Mouse (Mus musculus) kidney, postnatal 4 days (tissue): ENCODE data around the gene Map3k20.

Source experiments
- DNase-seq, 2 experiments: peaks; one replicate each; pipeline ENCODE4 v3.0.0; 2021; ENCODE audit warnings: mixed read lengths in 2 of 2

The Map3k20 gene

DNA sequence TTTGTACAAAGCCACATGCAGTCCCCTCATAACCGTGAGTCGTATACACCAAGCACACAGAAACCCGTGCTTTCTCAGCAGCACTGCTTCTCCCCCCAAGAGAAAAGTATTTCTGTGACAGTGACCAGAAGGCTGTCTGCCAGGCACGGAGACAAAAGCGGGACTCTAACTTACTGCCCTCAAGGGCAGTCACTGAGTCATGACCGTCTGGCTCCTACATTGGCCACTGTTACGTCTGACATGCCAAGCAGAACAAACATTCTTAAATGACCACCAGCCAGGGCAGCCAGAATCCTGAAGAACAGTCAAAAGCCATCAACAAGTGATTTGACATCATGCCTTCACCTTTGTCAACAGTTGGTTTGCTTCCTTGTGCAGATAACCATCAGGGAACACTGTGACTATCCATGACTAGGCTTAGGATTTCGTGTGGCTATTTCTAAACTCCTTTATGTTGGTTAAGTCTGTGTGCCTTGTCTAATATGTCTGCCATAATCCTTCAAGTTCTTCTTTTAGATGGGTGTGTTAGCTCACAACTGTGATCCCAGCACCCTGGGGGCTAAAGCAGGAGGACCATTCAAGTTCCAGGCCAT, 153.6 kb downstream of the Map3k20 start:
- DNase-seq = peak in 1 of 2 experiments; percentile 20

DNA sequence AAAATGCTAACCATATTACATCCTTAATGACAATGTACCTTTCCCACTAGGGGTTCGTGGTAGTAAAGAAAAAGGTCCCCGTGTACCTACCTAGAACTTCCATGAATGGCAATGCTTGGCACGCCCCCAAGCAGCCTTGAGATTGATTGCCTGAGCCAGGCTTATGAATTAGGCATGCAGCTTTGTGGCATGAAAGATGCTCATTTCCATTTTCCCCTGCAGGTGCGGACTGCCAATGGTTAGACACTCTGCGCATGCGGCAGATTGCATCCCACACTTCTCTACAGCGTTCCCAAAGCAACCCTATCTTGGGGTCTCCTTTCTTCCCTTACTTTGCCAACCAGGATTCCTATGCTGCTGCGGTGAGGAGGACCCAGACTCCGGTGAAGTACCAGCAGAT, 155.6 kb downstream of the Map3k20 start:
- no peak for DNase-seq

GRCm38 (mm10) chr2:72442825-72443224, 157.4 kb downstream of the Map3k20 start:
- DNase-seq = no peak

DNA sequence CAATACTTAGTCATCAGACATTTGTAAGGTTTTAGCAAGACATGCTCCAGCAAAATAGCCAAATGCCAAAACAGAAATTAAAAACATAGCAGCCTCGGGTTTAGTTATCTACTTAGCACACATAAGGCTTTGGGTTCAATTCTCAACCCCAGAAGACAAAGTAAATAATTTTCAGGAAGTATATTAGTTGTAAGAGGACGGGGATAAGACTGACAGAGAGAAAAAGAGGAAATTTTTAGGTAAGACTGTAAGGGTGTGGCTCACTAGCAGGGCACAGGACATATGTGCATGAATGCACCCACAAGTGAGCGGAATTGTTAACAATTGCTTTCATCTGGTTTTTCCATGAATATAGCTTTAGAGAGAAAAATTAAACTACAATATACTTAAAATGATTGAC, 158.5 kb downstream of the Map3k20 start:
- DNase-seq = no peak

- DNase-seq = no peak
These were observed 160.7 kb downstream of the Map3k20 start for GRCm38 (mm10) chr2:72446106-72446505.

- DNase-seq = no peak
These were observed 161.2 kb downstream of the Map3k20 start for GRCm38 (mm10) chr2:72446615-72447014.

GRCm38 (mm10) chr2:72453563-72453962, 168.1 kb downstream of the Map3k20 start:
- DNase-seq = no peak

DNA sequence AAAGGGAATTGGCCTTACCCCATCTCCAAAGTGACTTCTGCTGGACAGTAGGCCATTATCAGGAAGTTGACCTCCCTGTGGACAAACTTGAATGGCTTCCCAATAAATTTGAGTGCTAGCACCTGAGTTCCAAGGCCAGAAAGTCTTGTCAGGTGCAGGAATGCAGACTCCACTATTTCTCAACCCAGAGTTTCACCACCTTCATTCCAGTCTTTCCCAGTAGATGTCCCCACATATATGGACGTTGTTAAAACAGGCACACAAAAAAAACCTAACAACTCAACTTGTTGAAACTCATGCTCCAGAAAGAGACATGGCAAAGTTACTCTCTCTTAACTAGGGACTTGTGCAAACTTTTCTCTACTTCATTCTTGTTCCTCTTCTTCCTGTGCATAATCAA, 170.8 kb downstream of the Map3k20 start:
- DNase-seq = no peak

GRCm38 (mm10) chr2:72464376-72465014, 179.1 kb downstream of the Map3k20 start:
- DNase-seq = no peak

DNA sequence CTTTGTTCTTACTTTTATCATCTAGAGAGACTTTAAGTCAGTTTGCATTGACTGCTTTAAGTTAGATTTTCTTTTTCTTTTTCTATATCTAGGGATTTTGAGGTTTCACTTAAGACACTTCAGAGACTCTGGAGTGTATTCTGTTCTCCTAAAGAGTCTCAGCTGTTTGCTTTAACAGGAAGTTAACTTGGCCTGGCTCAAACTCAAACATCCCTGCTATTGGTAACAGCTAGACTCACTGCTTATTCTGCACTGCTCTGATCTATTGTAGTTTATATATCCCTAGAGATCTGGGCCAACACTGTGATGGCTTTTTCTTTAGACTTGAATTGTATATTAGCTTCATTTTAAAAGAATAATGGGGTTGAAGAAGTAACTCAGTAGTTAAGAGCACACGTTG, 182.2 kb downstream of the Map3k20 start:
- no peak for DNase-seq

DNA sequence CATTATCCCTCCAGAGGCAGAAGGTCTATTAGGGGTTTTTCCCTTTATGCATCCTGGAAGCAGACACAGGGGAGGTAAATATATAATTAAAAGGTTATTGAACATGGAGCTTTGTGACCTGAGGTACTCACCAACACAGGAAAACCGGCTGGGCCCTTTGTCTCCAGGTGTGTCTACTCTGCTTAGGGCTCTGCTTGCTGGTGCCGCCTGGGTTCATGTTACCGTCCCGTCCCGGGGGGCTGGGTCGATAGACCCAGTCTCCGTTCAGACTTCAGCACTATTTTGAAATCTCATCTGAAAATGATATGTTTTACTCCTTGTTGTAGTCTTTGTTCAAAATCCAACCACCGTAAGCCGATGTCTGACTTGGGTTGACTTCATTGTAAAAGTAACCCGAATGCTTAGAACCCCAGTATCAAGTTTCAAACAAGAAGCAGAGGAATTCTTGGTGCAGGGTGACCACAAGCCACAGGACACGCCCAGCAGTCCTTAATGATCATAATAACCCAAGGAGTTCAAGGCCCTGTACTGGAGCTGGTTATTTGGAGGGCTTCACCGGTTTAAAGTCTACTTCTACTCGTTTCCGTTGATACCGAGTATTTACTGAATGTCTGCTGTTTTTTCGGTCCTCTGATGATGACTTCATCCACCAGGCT, 186.1 kb downstream of the Map3k20 start:
- DNase-seq = no peak

DNA sequence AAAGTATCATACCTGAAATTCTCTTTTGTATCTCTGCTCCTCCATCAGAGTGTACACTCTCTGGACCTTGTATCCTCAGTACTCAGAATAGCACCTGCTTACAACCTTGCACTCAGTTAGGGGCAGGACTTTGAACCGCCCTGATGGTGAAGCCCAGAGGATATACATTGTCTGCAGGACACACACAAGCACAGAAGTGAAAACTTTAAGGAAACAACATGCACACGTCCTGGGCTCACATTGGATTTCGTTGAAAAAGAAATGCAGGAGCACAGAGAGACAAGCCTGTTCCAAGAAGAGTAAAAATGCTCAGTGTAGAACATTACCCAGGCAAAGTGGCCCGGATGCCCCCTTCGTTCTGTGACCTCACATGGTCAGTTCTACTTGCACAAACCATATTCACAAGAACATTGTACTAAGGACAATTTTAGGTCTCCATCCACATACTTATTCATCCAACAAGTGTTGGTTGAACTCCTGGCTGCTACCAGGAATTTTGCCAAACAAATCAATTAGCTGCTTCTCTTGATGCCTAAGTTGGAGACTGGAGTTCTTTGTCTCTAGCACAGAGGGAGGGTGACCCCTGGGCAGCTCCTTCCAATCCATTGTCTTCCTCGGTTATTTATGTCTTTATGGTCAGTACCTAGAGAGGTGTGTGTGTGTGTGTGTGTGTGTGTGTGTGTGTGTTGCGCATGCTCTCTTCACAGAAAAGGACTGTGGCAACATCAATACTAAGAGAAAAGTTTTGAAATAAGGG, 189.3 kb downstream of the Map3k20 start:
- DNase-seq = no peak

- no peak for DNase-seq
These were observed 190.0 kb downstream of the Map3k20 start for GRCm38 (mm10) chr2:72475423-72475796.

DNA sequence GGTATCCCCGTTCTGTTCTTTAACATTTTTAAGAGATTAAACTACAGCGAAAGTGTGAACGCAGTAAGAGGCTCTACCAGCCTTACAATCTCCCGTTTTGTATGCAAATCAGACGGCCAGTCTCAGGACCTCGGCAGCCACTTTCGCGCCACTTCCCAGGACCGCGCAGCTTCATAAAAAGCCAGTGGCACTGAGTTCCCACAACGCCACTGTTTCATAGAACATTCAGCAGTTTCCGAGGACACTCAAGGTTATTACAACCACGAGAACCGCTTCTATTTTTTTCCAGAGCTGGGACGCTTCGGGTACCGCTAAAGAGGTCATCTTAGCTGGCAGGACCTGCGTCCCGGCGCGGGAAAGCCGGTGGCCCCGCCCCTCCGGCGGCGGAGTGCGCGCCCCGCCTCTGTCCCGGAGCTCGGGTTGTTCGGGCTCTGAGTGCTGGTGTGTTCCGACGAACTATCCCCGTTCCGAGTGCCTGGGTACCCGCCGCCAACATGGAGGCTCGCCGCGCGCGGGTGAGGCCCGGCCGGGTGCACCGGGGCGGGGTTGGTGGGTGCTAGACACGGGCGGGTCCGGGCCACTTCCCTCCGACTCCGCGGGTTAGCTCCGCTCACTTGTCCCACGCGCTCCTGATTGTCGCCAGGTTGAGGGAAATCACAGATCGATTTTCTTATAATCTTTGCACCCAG, 190.5 kb downstream of the Map3k20 start, which contains the start of gene Cdca7:
Cdca7 (plus strand) TSS at position 363 of the 689 bp plus-strand sequence.
- peak; percentile 83 to 90 for DNase-seq

DNA sequence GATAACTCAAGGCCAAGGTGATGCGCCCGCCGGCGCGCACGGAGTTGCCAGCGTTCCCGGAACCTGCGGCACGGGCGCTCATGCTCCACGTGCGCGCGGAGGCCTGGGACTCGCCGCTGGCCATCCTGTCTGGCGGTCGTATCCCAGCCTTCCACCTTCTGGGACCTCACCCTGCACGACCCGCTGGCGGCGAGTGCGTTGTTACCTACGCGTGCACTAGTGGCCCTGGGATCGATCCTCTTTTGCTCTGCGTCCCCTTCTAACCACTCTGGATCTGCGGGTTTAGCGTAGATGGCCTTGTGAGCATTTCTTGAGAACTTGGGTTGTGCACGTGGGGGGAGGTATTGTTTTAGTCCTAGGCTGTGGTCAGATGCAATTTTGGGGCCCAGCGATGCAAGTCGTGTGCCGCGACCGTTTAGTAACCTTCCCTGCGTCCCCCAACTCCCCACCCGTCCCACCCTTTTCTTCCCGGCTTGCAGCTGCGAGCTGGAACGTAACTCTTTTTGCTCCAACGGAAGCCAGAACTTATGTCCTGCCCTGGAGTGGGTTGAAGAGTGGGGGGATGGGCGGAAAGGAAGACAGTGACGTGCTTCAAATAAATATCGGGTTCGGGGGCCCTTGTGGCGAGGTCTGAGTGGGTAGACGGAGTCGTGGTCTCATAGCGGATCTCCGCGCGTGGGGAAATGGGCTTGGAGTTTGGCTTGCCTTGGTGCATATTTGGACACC, 191.2 kb downstream of the Map3k20 start:
- peak; percentile 62 to 75 for DNase-seq

DNA sequence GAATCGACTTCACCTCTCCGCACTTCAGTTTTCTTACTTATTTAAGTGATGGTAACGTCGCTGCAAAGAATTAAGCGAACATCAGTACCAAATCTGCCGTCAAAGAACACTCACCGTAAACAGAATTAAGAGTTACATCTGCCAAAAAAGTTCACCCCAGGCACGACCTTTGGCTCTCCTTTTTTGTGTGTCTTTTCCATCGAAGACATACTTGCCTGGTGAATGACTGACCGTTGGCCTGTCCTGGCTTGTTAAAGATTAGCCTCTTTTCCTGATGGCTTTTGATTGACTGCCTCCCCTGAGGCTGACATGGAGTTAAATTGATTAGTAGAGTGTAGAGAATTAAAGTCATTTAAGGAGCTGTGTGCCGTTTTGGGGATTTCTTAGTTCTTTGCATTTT, 191.8 kb downstream of the Map3k20 start:
- DNase-seq = peak; percentile 15 to 41

DNA sequence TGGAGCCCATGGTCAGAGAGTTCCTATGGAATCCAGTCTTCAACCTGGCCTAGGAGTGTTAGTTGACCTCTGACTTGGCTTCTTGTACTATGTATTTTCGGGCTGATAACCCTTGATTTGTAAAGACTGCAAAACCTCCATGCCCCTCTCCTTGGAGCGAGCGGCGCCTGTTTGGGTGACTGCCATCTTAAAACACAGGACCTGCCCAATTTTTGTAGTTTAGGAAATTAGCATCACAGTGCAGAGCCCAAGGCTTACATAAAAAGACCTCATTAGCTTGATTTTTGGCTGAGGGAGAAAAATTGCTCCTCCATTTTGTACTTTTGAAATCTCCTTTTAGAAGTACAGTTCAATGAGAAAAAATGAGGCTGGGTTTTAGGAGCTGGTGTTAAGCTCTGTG, 192.7 kb downstream of the Map3k20 start:
- no peak for DNase-seq

- DNase-seq = no peak
These were observed 193.5 kb downstream of the Map3k20 start for GRCm38 (mm10) chr2:72478921-72479320.

DNA sequence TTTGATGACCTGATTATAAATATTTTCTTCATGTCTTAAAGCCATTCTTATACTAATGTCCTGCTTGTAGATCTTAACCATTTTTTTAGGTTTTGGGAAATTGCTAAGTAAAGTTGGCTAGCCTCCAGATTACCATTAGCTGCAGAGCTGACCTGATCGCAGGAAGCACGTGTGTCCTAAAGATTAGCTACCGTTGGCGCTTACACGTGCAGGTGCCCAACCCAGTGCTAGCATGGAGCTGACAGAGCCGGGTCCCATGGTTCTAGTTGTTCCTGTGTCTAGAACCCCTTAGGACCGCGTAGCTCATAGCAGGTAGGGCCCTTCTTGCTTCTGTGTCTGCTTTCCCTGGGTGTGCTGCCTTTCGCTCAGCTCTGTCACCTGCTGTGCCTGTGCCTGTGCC, 194.4 kb downstream of the Map3k20 start:
- DNase-seq = no peak

GRCm38 (mm10) chr2:72491650-72492049, 206.2 kb downstream of the Map3k20 start:
- DNase-seq = peak; percentile 52 to 69
